Comparison of ENCODE assay signal across 8 mouse cellular contexts in genomic region chr2:120068555-120069465, GRCm38 (mm10). TPM values are rescaled to one million over a fixed set of nuclear protein-coding genes. Genes with fewer than 3 reads are reported as not detected.
DNase-seq lines count a peak whose midpoint lies in the region; ATAC-seq and TF ChIP-seq lines count a peak whose summit lies in the region.

No protein-coding gene starts in this region.

- H3K4me3 ChIP-seq in spleen, adult 2 months (ENCODE audit: extremely low read depth, insufficient read depth, insufficient read length), result no peak overlapping the region
- H3K4me3 ChIP-seq in forebrain, postnatal 0 days (ENCODE audit: low read depth, low read length), result no peak overlapping the region
- no peak overlapping the region for H3K4me3 ChIP-seq in midbrain, embryonic 12.5 days

- no peak for TF ChIP-seq POLR2A in spleen, adult 2 months (IDR thresholded peaks at IDR 0.05; ENCODE audit: low read depth, low read length)

- H3K9ac ChIP-seq in forebrain, postnatal 0 days, result no peak overlapping the region
- peak overlapping the region; percentile 31; the same call in 1 of the 2 replicates for H3K9ac ChIP-seq in midbrain, embryonic 12.5 days (replicated peaks)

- no peak overlapping the region for H3K4me2 ChIP-seq in forebrain, postnatal 0 days (ENCODE audit: low read depth)
- 0 out of 2 replicates have a peak overlapping the region, but pooled peaks have one; percentile 17 for H3K4me2 ChIP-seq in midbrain, embryonic 12.5 days (replicated peaks)

- no peak overlapping the region for H3K27ac ChIP-seq in spleen, adult 2 months (ENCODE audit: insufficient read depth, low read length)
- H3K27ac ChIP-seq in forebrain, postnatal 0 days (ENCODE audit: low read depth, low read length), result no peak overlapping the region
- no peak overlapping the region for H3K27ac ChIP-seq in midbrain, embryonic 12.5 days (replicated peaks)

- no peaks in the 10 kb centered on the region for H3K27me3 ChIP-seq in spleen, adult 2 months (ENCODE audit: control insufficient read depth, insufficient read depth, low read length)
- no peaks in the 10 kb centered on the region for H3K27me3 ChIP-seq in forebrain, postnatal 0 days (ENCODE audit: insufficient read depth, low read length)
- peaks cover 3% of the 10 kb centered on the region; the same call in 1 of the 2 replicates for H3K27me3 ChIP-seq in midbrain, embryonic 12.5 days

- 68% methylated on average over 16 of the region's 16 CpGs for WGBS in spleen, adult 2 months
- WGBS in forebrain, postnatal 0 days, result 44% methylated on average over 16 of the region's 16 CpGs
- 35% methylated on average over 16 of the region's 16 CpGs for WGBS in midbrain, embryonic 12.5 days

- H3K36me3 ChIP-seq in spleen, adult 2 months (ENCODE audit: control insufficient read depth, insufficient read depth, low read length), result no peaks in the 10 kb centered on the region
- H3K36me3 ChIP-seq in forebrain, postnatal 0 days (ENCODE audit: insufficient read depth), result no peaks in the 10 kb centered on the region
- H3K36me3 ChIP-seq in midbrain, embryonic 12.5 days, result no peaks in the 10 kb centered on the region

- H3K9me3 ChIP-seq in forebrain, postnatal 0 days (ENCODE audit: low read length), result no peaks in the 10 kb centered on the region
- H3K9me3 ChIP-seq in midbrain, embryonic 12.5 days, result no peaks in the 10 kb centered on the region

- TF ChIP-seq CTCF in spleen, adult 2 months (IDR thresholded peaks at IDR 0.05; ENCODE audit: extremely low read depth, insufficient read depth, insufficient read length, insufficient replicate concordance), result peak; percentile 27; the same call in 1 of the 2 replicates
- TF ChIP-seq CTCF in forebrain, postnatal 0 days (IDR thresholded peaks at IDR 0.05; ENCODE audit: low read depth), result peak; percentile 70

- no peaks in the 10 kb centered on the region for H3K4me1 ChIP-seq in spleen, adult 2 months (ENCODE audit: control insufficient read depth, insufficient read depth, insufficient read length)
- H3K4me1 ChIP-seq in forebrain, postnatal 0 days (ENCODE audit: insufficient read depth), result peaks cover 4% of the 10 kb centered on the region; the same call in 1 of the 2 replicates
- H3K4me1 ChIP-seq in midbrain, embryonic 12.5 days, result peaks cover 10% of the 10 kb centered on the region; the same call in 1 of the 2 replicates

- ATAC-seq in forebrain, postnatal 0 days, result peak; percentile 50
- ATAC-seq in midbrain, embryonic 12.5 days (ENCODE audit: low FRiP score, low read depth), result peak; percentile 44; the same call in 1 of the 2 replicates

- no peak for DNase-seq in spleen, adult 2 months (ENCODE audit: low read depth in 1 of 2, low spot score in 2 of 2)
- DNase-seq in spleen, postnatal 36 days (ENCODE audit: low spot score in 2 of 2), result no peak
- peak; percentile 41 to 51 for DNase-seq in cerebellum, adult 18-20 months
- DNase-seq in forebrain, postnatal 0 days, result peak; percentile 31
- DNase-seq in kidney, postnatal 10 days, result peak; percentile 55
- DNase-seq in frontal cortex, postnatal 25 days (ENCODE audit: low spot score in 2 of 2), result no peak
- DNase-seq in urinary bladder, adult 2 months (ENCODE audit: low spot score), result no peak

RNA-seq across cellular contexts. Expression of gene Pla2g4b, which starts 35.6 kb away (rescaled TPM):
- 6.0 and 8.8 TPM in 2 replicates for polyA plus RNA-seq in spleen, adult 2 months (2012; rRNA removed)
- 8.5 and 11.1 TPM in 2 replicates for total RNA-seq in forebrain, postnatal 0 days (2014; rRNA removed)
- 0.13 and 0.48 TPM in 2 replicates for polyA plus RNA-seq in forebrain, postnatal 0 days (2015; fragmentation: Nextera tagmentation; extraction: Ambion mirVana)
- polyA plus RNA-seq in midbrain, embryonic 12.5 days (2016; fragmentation: Nextera tagmentation; extraction: Ambion mirVana), result 4.6 and 5.3 TPM in 2 replicates
- polyA plus RNA-seq in urinary bladder, adult 2 months (2012; rRNA removed), result 4.5 and 4.6 TPM in 2 replicates

RNA-seq across cellular contexts. Expression of gene Gm28042, which starts 41.5 kb away (rescaled TPM):
- 5.3 and 7.9 TPM in 2 replicates for polyA plus RNA-seq in spleen, adult 2 months (2012; rRNA removed)
- 4.3 and 7.5 TPM in 2 replicates for total RNA-seq in forebrain, postnatal 0 days (2014; rRNA removed)
- 0.72 and 1.2 TPM in 2 replicates for polyA plus RNA-seq in forebrain, postnatal 0 days (2015; fragmentation: Nextera tagmentation; extraction: Ambion mirVana)
- polyA plus RNA-seq in midbrain, embryonic 12.5 days (2016; fragmentation: Nextera tagmentation; extraction: Ambion mirVana), result 6.7 and 7.3 TPM in 2 replicates
- polyA plus RNA-seq in urinary bladder, adult 2 months (2012; rRNA removed), result 3.6 and 3.9 TPM in 2 replicates

RNA-seq across cellular contexts. Expression of gene Jmjd7, which starts 41.5 kb away (rescaled TPM):
- 5.9 and 13.4 TPM in 2 replicates for polyA plus RNA-seq in spleen, adult 2 months (2012; rRNA removed)
- total RNA-seq in forebrain, postnatal 0 days (2014; rRNA removed), result 12.7 and 14.6 TPM in 2 replicates
- polyA plus RNA-seq in forebrain, postnatal 0 days (2015; fragmentation: Nextera tagmentation; extraction: Ambion mirVana), result 16.4 and 16.9 TPM in 2 replicates
- 19.7 and 20.8 TPM in 2 replicates for polyA plus RNA-seq in midbrain, embryonic 12.5 days (2016; fragmentation: Nextera tagmentation; extraction: Ambion mirVana)
- polyA plus RNA-seq in urinary bladder, adult 2 months (2012; rRNA removed), result 5.5 and 6.2 TPM in 2 replicates

Comparison
In these comparisons a context has a peak if more than half of its experiments do, and no peak if none do; other contexts are left out.
1. DNase-seq: peak in cerebellum, adult 18-20 months (2 of 2), forebrain, postnatal 0 days (single experiment) and kidney, postnatal 10 days (single experiment); none in spleen, adult 2 months (0 of 2), spleen, postnatal 36 days (0 of 2), frontal cortex, postnatal 25 days (0 of 2) and urinary bladder, adult 2 months (single experiment).